Mouse (Mus musculus) layer of hippocampus, adult 2 months (tissue): ENCODE data around the gene Prr23a3. TPM values are rescaled to one million over a fixed set of nuclear protein-coding genes. Genes with fewer than 3 reads are reported as not detected.
A peak's percentile ranks its signal among the peaks of the same experiment; 100 is the strongest.

Source experiments
- DNase-seq, 2 experiments: peaks; one replicate each; pipeline ENCODE4 v3.0.0; 2022; ENCODE audit warnings: low spot score in 2 of 2
- H3K27ac ChIP-seq: fragments of 200-600 bp; 2 replicates; pipeline ENCODE4 v1.8.1; 2022
- H3K4me3 ChIP-seq: fragments of 200-600 bp; 2 replicates; pipeline ENCODE4 v1.8.1; 2022; ENCODE audit warnings: mild to moderate bottlenecking
- CTCF ChIP-seq: fragments of 200-600 bp; conservative IDR thresholded peaks from 2 replicates; pipeline ENCODE4 v1.8.1; 2022; ENCODE audit warnings: antibody characterized with exemption, mild to moderate bottlenecking, moderate library complexity
- long read RNA-seq, 2 experiments: library from polyadenylated mRNA; stranded (forward); transcript quantifications; one replicate each; pipeline ENCODE4 v2.0.0; 2021; ENCODE audit warnings: borderline mapping rate in 2 of 2
- total RNA-seq, 2 experiments: library from RNA; stranded (reverse); gene quantifications; 2 replicates each; pipeline ENCODE4 v1.2.3; 2021

The Prr23a3 gene
- not detected for total RNA-seq
- long read RNA-seq, experiment 1: 0 reads
- long read RNA-seq, experiment 2: 0 reads

- Histone ChIP-seq H3K27ac (no peak within 1 kb of the TSS), H3K4me3 (no peak within 1 kb of the TSS)
- DNase-seq: no peak
- TF ChIP-seq CTCF: no peak
Observed at GRCm38 (mm10) chr9:98864571-98864970, at the start of gene Prr23a3. Gene Prr23a3 (plus strand): TSS chr9:98864767.

DNA sequence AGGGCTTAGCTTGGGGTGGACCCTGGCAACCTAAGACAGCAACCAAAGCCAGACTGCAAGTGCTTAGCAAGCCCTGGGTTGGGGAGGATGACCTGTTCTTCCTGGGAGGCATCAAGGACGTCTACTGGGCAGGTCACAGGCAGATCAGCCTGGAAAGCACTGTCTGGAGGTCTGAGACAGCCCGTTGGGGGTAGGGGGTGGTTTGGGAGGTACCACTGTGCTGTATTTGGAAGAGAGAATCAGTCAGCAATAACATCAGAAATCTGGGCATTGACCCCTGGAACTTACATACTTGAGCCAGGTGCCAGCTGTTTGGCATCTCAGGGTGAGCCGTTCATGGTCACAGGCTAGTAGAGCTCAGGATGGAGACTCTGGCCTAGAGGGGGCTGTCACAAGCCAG, 48.5 kb upstream of the Prr23a3 start:
- no peak for DNase-seq
- no peak overlapping the region for H3K4me3 ChIP-seq

GRCm38 (mm10) chr9:98817592-98817991, 47.0 kb upstream of the Prr23a3 start:
- DNase-seq: no peak
- no peak overlapping the region for H3K27ac ChIP-seq
- H3K4me3 ChIP-seq: no peak overlapping the region
- no peak for TF ChIP-seq CTCF

More for the DNA sequence above, 48.5 kb upstream of the Prr23a3 start:
- no peak for TF ChIP-seq CTCF
- no peak overlapping the region for H3K27ac ChIP-seq

- TF ChIP-seq CTCF: no peak
- no peak overlapping the region for H3K27ac ChIP-seq
- no peak for DNase-seq
- no peak overlapping the region for H3K4me3 ChIP-seq
Observed at GRCm38 (mm10) chr9:98818971-98819370, 45.6 kb upstream of the Prr23a3 start.

DNA sequence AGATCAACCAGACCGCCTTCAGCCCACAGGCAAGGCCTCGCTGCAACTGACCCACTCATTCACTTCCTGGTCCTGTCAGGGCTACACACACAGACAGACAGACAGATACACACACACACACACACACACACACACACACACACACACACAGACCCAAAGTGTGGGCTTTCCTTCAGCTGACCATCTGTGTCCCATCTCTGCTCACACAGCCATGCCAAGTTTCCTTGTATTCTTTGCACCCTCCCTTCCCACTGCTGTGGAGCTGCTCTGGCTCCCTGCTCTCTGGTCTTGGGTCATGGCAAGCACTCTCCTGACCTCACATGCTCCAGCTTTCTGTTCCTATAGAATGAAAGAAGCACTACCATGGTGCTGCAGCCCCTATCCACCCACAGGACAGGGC, 45.1 kb upstream of the Prr23a3 start:
- no peak for TF ChIP-seq CTCF
- Histone ChIP-seq H3K27ac (no peak overlapping the region), H3K4me3 (no peak overlapping the region)
- DNase-seq: no peak

DNA sequence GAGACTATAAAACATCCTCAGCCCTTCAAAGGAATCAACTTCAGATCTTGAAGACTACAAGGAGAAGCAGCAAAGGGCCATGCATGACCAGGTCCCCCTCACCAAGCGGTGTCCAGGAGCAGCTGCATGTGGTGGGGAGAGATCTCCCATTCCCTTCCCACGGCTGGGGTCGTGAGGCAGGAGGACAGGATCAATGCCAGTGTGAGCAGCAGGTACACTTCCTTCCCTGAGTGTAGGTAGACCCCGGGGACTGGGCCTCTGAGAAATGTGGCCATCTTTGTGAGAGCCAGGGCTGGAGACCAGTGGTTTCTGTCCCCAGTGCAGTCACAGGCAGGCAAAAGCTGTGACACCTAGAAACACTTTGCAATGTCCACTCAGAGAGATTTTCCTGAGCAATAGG, 44.1 kb upstream of the Prr23a3 start:
- TF ChIP-seq CTCF: no peak
- H3K27ac ChIP-seq: no peak overlapping the region
- no peak for DNase-seq
- H3K4me3 ChIP-seq: no peak overlapping the region

GRCm38 (mm10) chr9:98821067-98821466, 43.5 kb upstream of the Prr23a3 start:
- no peak for TF ChIP-seq CTCF
- DNase-seq: no peak
- Histone ChIP-seq H3K4me3 (no peak overlapping the region), H3K27ac (no peak overlapping the region)

DNA sequence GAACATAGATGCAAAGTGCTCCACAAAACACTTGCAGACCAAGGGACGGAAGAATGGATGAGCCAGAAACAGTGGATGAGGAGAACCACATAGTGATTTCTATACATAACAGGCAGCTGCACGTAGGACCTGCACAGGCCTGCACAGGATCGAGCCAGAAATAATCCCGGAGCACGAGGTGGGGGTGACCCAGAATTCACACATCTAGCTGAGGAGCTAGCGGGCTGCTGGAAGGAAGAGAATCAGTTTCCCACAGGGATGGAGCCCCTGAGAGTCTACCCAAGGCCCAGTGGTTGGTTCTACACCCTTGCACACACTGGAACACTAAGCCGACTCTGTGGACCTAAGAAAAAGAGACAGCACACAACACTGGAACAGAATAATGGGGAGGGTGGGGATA, 40.8 kb upstream of the Prr23a3 start:
- TF ChIP-seq CTCF: no peak
- DNase-seq: no peak
- H3K27ac ChIP-seq: no peak overlapping the region
- H3K4me3 ChIP-seq: no peak overlapping the region

DNA sequence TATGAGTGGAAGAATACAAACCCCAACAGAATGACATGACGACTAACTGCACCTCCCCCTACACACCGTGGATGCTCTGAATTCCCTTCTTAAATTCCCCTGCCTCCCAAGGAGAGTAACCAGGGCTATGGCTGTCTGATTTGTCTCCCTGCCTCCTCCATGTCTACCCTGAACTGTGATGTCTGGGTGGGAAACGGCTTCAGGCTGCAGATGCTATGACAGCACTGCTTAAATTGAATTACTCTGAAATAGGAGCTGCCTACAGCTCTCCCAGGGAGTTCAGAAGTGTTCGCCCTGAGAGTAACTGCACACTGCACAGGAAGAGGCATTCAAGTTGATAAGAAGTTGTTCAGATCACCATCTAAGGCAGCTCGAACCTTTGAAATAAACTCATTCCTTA, 35.1 kb upstream of the Prr23a3 start:
- no peak for DNase-seq
- Histone ChIP-seq H3K4me3 (no peak overlapping the region), H3K27ac (no peak overlapping the region)
- no peak for TF ChIP-seq CTCF

GRCm38 (mm10) chr9:98837537-98838074, 27.0 kb upstream of the Prr23a3 start:
- Histone ChIP-seq H3K4me3 (no peak overlapping the region), H3K27ac (no peak overlapping the region)
- no peak for TF ChIP-seq CTCF
- no peak for DNase-seq

GRCm38 (mm10) chr9:98842117-98842516, 22.4 kb upstream of the Prr23a3 start, which contains the start of gene Prr23a1:
Gene Prr23a1 (plus strand): TSS chr9:98842503.
- Histone ChIP-seq H3K4me3 (no peak within 1 kb of the TSS), H3K27ac (no peak within 1 kb of the TSS)
- TF ChIP-seq CTCF: no peak

DNA sequence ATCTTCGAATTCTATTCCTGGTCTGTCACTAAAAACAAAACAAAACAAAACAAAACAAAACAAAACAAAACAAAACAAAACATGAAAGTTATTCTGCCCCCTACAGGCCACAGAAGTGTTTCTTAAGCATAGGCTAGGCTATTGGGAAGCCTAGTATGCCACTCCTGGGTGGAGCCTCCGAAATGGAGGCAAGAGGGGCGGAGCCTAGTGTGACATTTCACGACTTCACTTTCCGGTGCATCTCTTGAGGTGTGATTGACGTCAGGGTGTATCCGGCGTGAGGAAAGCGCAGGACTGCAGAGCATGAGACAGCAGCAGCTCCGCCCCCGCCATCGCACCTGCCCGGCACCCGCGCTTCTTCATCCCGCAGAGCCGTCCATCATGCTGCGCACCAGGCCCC, 8.4 kb upstream of the Prr23a3 start, which contains the start of gene Prr23a2:
Prr23a2 (plus strand) TSS at position 285 of the 400 bp plus-strand sequence.
- peak; percentile 15; the same call in 1 of the 2 replicates for TF ChIP-seq CTCF
- Histone ChIP-seq H3K4me3 (no peak within 1 kb of the TSS), H3K27ac (no peak within 1 kb of the TSS)
- no peak for DNase-seq

More at GRCm38 (mm10) chr9:98842117-98842516, 22.4 kb upstream of the Prr23a3 start, which contains the start of gene Prr23a1:
- no peak for DNase-seq

- DNase-seq: no peak
- Histone ChIP-seq H3K4me3 (no peak overlapping the region), H3K27ac (no peak overlapping the region)
- peak; percentile 61 for TF ChIP-seq CTCF
Observed at GRCm38 (mm10) chr9:98863463-98863862, 1.1 kb upstream of the Prr23a3 start.

DNA sequence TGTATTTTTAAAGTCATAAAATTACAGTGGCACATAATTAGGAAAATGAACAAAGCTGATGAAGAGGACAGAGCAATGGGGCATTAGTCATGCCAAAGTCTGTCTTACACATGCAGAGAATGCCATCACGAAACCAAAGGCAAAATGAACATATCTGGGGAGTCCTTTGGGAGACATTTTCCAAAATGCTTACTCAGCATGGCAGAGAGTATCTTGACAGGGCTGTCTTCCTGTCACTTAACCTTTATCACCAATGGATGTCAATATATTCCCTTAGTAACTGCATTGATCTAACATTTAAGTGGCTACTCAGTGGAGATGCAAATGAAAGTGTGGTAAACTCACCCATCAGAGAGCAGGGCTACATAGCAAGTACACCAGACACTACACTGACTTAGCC, 36.9 kb downstream of the Prr23a3 start:
- no peak for DNase-seq
- no peak for TF ChIP-seq CTCF
- Histone ChIP-seq H3K4me3 (no peak overlapping the region), H3K27ac (no peak overlapping the region)
